Mouse (Mus musculus): ENCODE measurements around the gene Tmem120b. TPM values are rescaled to one million over a fixed set of nuclear protein-coding genes. Genes with fewer than 3 reads are reported as not detected.

The Tmem120b gene
- polyA plus RNA-seq, 1 experiment from 2014 or later = 33.2 TPM

DNA sequence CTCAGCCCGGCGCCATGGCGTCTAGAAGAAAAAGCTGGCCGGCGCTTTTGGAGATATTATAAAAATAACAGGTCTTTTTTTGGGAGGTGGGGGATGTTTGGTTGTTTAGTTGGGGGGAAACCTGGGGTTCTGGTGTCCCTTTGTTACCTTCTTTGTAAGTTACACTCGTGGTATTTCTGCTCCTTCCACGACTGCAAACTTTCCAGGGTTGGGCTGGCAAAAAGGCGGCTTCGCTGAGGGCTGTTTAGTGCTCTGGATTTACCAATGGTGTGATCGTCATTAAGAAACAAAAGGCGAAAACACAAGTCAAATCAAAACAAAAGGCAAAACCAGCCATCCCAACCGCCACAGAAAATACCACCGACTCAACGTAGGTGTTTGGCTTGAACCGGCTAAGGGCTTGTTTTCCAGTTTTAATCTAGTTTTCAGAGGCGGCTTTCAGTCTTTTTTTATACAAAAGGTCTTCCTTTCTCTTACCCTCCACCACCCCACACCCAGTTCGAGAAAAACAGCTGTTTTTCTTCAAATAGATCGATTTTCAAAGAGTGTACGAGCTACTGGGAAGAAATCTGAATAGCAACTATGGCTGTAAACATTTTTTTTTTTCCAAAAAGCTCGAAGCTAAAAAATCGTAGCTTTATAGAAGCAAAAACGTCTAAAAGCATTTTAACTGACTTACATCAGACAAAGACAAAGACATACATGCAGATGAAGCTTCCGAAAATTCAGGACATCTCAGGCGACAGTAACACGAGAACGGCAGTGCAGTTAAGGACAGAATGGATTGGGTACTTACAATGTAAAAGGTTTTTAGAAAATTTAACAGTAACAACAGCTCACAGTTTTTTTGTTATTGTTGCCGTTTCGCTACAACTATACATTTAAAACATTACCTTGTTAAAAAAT is 71.8 kb downstream of the Tmem120b start:
- DNase-seq (ENCODE audit: low spot score) = peak; percentile 38

DNA sequence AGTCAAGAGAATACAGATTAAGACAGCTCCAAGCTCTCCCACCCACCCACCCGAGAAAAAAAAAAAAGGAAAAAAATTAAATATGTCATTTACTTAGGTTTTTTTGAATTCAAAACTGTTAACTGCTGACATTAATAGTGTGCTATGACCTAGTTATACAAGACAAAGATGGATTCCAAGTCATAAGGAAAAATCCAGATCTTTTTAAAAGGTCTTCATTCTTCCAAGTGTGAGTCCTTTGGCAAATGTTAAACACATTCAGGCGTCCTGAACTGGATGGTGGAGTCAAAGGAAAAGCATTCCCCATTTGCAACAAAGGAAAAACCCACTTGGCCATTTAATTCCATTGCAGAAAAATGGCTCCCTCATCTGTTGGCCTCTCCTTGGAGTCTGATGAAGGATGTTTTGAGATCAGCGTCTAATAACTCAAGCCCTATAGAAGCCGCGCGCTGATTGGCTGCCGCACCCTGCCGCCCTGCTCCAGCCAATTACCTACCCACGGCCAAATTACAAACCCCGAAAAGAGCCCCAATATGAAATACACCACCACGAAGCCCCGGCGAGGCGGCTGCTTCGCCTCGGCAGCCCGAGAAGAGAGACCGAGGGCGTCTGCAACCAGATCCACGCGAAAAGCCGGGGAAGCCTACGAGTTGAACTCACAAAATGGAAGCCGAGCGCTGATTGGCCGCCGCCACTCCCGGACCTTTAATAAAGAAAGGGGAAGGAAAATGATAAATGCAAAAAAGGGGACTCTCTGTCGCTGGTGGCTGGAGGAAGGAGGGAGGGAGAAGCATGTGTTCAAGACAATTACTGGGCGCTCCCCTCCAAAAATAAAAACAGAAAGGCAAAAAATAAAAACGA is 72.7 kb downstream of the Tmem120b start:
- peak; percentile 86 for DNase-seq (ENCODE audit: low spot score)

DNA sequence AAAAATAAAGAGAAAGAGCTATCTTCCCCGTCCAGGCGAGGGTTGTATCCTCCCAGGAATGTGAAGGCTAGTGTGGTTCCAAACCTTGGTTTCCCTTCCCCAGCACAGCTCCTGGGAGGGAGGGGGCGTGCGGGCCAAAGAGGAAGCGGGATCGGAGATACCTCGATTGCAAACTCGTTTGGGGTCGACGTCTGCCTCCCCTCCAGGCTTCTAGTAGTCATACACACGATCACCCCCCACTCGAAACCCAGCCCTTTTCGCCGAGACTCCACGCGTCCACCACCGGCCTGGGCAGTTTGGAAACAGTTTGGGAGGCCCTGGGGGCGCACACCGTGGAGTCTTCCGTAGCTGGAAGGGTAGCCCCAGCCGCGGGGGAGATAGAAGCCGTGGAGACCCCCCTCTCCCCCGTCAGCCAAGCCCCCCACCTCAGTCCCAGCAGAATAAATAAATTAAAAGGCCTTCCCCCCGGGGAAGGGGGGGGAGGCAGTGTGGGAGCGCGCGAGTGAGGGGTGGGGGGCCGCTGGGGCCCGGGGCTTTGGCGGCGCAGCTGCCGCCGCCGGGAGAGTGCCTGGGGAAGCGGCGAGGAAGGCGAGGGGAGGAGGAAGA is 73.4 kb downstream of the Tmem120b start:
- peak; percentile 51 for DNase-seq (ENCODE audit: low spot score)

DNA sequence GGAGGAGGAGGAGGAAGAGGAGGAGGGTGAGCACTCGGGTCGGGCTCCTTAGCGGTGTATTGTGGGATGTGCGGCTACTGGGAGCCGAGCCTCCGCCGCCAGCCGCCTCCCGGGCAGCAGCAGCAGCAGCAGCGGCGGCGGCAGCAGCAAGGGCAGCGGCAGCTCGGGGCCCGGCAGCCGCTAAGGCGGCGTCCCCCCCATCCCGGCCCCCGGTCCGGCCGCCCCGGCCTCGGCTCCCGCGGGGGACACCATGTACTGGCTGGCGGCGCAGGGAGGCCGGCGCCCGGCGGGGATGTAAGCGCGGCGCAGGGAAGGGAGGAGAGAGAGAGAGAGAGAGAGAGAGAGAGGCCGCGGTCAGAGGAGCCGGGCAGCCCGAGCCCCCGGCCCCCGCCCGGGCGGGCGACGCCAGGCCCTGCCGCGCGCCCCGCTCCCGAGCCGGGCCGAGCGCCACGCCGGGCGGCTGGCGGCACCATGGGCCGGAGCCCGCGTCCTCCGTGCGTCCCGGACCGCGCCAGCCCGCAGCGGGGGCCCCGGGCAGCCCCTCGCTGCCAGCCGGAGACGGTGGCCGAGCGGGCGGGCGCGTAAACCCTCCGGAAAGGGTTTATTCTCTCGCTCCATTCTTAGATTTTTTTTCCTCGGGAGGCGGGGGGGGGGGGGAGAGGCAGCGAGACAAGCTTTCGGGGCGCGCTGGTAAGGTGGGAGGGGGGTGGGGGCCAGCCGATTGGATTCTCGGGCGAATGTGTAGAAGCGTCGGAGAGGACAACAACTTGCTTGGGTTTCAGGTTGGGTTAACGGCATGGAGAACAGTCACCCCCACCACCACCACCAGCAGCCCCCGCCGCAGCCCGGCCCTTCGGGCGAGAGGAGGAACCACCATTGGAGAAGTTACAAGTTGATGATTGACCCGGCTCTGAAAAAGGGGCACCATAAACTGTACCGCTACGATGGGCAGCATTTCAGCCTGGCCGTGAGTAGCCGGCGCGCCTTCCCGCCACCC is 74.2 kb downstream of the Tmem120b start, which contains the start of gene Setd1b:
Gene Setd1b (plus strand): TSS at position 33 of the 997 bp plus-strand sequence.
- peak; percentile 67 for DNase-seq (ENCODE audit: low spot score)

DNA sequence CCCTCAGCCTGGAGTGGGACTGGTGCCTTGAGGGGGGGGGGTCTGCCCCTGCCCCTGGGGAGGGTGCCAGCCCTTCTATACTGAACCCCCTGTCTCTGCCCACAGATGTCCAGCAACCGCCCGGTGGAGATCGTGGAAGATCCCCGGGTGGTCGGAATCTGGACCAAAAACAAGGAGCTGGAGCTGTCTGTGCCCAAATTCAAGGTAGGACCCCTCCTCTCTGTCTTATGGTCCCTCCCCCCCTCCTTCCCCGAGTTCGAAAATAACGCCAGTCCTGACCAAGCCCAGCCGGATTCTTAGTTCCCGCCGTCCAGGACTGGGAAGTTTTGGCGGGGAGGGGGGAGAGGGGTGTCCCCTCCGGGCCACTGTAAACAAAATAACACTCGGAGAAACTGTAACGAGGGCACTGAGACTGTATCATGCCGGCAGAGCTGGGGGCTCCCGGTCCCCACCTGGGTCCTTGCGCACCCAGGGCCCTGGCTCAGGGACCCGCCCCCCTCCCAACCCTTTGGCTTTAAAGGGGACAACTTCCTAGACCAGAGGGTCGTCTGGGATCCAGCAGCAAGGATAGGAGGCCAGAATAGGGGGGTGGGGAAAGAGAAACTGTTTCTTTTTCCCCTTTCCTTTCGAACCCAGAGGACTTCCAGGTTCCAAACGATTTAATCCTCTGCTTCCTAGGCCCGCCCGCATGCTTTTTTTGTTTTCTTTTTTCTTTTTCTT is 75.2 kb downstream of the Tmem120b start:
- DNase-seq (ENCODE audit: low spot score) = peak; percentile 45

DNA sequence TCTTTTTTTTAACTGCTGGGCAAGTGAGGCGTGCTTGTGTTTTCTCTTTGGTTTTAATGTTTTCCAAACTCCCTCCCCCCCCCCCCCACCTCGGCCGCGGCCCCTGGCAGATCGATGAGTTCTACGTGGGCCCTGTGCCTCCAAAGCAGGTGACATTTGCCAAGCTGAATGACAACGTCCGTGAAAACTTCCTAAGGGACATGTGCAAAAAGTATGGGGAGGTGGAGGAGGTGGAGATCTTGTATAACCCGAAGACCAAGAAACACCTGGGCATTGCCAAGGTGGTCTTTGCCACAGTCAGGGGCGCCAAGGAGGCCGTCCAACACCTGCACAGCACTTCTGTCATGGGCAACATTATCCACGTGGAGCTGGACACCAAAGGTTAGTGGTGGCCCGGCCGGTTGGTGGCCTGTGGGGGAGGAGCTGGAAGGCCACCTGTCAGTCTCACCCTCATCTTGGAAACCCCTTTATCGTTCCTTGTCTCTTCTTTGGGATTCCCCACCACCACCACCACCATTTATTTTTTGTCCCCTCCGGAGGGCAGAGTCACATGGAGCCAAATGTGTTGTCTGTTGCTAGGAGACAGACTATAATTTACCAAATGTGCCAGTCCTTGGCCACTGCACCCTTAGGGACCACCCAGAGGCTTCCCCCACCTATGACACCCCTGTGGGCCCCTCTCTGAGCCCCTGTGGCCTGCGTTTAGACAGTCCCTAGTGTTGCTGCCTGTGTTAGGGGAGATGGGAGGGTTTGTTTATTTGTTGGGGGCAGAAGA is 75.9 kb downstream of the Tmem120b start:
- no peak for DNase-seq (ENCODE audit: low spot score)

DNA sequence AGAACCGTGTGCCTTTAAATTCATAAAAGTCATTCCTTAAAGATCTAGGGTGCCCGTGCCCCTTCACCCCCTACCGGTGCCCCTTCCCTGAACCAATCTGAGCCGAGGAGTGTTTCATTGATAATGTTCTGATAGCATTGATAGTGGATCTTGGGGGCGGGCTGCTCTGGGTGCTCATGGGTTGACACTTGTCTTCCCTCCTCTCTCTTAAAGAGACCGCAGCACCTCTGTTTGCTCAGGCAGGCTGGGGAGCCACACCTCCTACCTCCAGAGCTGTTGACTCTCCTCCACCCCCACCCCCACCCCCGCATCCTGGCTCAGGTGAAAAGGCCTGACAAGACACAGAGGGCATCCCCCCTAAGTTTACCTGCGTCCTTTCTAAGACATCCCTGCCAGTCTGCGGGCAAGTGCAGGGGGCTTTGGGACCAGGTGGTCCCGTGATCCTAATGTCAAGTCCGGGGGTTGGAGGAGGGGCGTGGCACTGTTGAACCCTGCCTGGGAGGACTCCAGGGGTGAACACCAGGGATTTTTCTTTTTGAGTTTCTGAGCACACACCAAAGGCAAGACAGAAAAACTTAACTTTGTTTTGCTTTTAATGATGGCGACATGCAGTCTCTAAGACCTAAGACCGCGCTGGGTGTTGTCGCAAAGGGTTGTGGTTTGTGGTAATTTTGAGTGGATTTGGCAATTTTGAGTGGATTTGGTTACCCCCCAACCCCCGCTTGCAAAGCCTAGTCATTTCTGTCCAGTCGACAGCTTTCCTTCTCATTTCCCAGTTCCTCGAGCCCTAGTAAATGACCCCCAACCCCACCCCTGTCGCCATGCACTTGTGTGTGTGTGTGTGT is 76.8 kb downstream of the Tmem120b start:
- DNase-seq (ENCODE audit: low spot score) = peak; percentile 38

DNA sequence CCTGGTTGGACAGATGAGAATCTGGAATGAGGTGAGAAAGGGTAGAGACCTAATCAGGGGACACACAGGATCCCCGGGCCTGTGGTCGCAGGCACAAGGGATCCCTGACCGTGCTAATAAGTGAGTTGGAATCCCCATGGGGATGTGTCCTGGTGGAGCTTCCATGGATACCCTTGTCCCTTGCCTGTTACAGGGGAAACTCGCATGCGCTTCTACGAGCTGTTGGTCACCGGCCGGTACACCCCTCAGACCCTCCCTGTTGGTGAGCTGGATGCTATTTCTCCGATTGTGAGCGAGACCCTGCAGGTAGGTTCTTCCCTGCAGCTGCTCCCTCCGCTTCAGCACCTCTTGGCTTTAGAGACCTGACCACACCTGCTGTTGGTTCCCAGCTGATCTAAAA is 78.1 kb downstream of the Tmem120b start:
- DNase-seq (ENCODE audit: low spot score) = no peak

DNA sequence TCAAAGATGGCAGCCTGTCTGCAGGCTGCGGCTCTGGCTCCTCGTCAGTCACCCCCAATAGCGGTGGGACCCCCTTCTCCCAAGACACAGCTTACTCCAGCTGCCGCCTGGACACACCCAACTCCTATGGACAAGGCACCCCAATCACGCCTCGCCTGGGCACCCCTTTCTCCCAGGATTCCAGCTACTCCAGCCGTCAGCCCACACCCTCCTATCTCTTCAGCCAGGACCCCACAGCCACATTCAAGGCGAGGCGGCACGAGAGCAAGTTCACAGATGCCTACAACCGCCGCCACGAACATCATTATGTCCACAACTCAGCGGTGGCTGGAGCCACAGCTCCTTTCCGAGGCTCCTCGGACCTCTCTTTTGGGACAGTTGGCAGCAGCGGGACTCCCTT is 79.4 kb downstream of the Tmem120b start:
- DNase-seq (ENCODE audit: low spot score) = no peak

DNA sequence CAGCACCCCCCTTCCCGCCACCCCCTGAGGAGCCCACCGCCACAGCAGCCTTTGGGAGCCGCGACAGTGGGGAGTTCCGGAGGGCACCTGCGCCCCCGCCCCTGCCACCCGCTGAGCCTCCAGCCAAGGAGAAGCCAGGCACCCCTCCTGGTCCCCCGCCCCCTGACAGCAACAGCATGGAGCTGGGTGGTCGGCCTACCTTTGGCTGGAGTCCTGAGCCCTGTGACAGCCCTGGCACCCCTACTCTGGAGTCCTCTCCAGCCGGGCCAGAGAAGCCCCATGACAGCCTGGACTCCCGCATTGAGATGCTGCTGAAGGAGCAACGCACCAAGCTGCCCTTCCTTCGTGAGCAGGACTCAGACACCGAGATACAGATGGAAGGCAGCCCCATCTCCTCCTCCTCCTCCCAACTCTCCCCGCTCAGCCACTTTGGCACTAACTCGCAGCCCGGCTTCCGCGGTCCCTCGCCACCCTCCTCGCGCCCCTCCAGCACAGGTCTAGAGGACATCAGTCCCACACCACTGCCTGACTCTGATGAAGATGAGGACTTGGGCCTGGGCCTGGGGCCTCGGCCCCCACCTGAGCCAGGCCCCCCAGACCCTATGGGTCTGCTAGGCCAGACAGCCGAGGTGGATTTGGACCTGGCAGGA is 80.0 kb downstream of the Tmem120b start:
- no peak for DNase-seq (ENCODE audit: low spot score)

DNA sequence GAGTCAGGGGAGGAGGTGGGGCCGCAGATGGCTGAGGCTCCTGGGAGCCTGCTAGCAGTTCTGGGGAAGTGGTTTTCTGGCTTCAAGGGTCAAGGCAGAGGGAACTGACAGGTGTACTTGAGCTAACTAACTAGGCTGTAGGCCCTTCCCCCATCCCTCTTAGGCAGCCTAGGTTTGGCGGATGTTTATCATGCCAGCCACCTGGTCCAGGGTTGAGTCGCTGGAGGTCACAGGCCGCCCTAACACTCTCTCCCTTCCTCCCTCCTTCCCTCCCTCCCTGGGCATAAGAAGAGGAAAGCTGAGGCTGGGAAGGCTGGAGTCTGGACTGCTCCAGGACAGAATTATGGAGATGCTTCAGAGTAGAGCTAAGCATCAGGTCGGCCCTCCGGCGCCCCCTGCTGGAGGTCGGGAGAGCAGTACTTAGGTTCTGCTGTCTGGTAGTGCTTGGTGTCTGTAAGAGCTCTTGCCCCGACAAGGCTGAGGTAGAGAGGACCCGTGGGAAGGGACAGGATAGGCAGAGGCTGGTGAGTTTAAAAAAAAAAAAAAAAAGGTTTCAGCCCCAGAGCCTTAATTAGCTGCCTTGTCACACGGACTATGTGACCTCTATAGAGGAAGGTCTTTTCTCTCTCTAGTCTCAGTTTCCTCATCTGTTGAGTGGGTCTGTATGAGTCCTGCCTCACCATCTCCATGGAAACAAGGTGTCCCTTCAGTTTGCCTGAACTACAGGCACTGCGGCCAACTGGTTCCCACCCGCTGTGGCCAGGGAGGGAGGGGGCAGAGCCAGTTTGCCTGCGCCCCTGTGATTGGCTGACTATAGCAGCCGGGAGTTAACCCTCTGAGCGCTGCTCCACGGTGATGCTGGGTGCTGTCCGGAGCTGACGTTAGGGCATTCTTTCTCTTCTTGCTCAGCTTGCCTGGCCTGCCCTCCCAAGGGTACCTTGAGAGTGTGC is 81.5 kb downstream of the Tmem120b start:
- DNase-seq (ENCODE audit: low spot score) = peak; percentile 89

DNA sequence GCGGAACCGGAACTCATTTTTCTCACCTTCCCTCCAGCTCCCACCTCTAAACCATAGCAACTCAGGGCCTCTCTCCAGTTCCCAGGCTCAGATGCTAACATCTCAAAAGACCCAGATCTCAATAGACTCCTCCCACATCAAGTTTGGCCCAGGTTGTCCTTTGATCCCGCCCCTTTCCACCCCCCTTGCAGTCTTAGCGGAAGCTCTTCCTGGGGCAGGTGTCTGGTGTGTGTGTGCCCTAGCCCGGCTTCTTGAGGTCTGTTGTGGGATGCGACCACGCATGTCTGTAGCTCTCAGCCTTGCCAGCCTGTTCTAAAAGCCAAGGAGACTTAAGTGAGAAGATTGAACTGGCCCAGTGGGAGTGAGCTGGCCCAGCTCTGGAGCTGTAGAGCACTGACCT is 82.4 kb downstream of the Tmem120b start:
- DNase-seq (ENCODE audit: low spot score) = peak; percentile 93

DNA sequence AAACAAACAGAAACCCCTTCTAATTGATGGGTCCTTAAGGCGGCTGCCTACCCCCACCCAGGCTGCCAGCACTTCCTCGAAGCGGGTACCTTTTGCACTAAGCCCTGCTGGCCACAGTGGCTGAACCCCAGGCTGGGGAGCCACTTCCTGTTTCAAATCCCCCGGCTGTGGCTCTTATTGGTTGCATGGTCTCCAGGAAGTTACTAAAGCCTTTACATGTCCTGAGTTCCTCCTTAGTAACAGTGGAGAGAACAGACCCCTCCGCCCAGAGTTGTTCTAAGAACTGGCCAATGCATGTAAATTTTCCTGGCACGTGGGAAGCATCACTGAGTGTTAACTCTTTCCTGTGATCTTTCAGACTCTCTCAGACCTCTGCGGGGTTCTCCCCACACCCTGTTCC is 82.9 kb downstream of the Tmem120b start:
- DNase-seq (ENCODE audit: low spot score) = peak; percentile 86

DNA sequence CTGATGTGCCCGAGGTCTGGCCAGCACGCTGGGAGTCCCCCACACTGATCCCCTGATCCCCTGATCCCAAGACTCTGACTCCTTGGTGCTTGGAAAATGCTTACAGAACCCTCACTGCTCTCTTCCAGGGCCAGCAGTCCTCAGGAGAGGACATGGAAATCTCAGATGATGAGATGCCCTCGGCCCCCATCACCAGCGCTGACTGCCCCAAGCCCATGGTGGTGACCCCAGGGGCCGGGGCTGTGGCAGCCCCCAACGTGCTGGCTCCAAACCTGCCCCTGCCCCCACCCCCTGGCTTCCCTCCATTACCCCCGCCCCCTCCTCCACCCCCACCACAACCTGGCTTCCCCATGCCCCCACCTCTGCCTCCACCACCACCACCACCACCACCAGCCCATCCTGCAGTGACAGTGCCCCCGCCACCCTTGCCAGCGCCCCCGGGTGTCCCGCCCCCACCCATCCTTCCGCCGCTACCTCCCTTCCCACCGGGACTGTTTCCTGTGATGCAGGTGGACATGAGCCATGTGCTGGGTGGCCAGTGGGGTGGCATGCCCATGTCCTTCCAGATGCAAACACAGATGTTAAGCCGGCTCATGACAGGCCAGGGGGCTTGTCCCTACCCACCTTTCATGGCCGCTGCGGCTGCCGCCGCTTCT is 83.6 kb downstream of the Tmem120b start:
- no peak for DNase-seq (ENCODE audit: low spot score)

DNA sequence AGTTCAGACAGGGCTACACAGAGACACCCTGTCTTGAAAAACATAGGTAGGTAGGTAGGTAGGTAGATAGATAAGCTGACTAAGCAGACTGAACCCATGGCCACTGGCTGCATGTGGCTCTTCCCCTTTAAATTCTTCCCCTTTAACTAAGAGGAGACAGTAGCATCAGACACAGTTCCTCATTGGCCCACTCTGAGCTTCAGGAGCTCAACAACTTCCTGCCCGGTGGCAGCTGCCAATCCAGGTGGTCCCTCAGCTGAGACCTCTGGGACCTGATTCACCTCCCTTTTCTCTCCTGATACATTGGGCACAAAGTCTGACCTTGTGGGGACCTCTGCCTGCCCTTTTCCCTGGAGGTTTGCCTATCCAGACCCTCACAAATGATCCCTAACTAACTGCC is 84.7 kb downstream of the Tmem120b start:
- peak; percentile 79 for DNase-seq (ENCODE audit: low spot score)

DNA sequence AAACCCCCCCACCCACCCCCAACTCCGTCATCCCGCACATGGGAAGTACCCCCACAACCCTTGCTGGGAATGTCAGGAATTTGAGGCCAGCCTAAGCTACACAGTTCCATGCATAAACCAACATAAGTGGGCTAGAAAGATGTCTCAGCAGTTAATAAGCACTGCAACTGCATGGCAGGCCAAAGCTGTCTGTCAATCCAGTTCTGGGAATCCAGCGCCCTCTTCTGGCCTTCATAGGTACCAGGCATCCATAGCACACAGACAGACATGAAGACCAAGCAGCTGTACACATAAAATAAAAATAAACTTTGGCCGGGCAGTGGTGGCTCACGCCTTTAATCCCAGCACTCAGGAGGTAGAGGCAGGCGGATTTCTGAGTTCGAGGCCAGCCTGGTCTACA is 87.2 kb downstream of the Tmem120b start:
- peak; percentile 85 for DNase-seq (ENCODE audit: low spot score)
